Mouse (Mus musculus): ENCODE measurements around the gene Glcci1. TPM values are rescaled to one million over a fixed set of nuclear protein-coding genes. Genes with fewer than 3 reads are reported as not detected.
"Not testable (repeated sequence)": the region's sequence is repeated elsewhere in the genome, so short reads cannot be mapped to it uniquely, and the experiment has no call there.

Gene Glcci1
- polyA plus RNA-seq, 1 experiment from 2014 or later = 19.4 TPM

DNA sequence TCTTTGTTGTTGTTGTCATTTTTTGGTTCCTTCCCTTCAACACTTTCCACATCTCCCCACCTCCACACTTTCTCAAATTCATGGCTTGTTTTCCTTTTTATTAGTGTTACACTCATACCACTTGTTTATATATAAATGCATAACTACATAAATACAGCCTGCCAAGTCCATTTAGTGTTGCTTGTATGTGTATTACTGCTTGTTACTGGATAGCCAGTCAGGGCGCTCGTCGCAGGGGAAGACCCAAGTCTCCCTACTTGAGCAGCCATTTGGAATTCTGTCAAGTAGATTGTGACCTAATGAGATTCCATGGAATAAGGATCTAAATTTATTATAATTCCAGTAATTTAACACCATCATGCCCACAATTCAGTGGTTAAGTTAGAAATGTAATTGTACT, 10.3 kb downstream of the Glcci1 start:
- H3K4me1 ChIP-seq (ENCODE audit: insufficient read depth) = no peaks in the 10 kb centered on the region
- no peaks in the 10 kb centered on the region for H3K27me3 ChIP-seq (ENCODE audit: insufficient read depth, low read length)
- H3K9me3 ChIP-seq (ENCODE audit: low read depth, low read length) = no peaks in the 10 kb centered on the region
- no peak overlapping the region for H3K9ac ChIP-seq
- H3K27ac ChIP-seq (ENCODE audit: low read depth) = no peak overlapping the region
- DNase-seq (peak; percentile 73), ATAC-seq (ENCODE audit: insufficient read depth) (peak; percentile 74)
- no peak overlapping the region for H3K4me3 ChIP-seq (ENCODE audit: low read depth, low read length)
- 51% methylated on average over 3 of the region's 3 CpGs for WGBS
- H3K36me3 ChIP-seq (ENCODE audit: insufficient read depth) = no peaks in the 10 kb centered on the region
- no peak for TF ChIP-seq CTCF (IDR thresholded peaks at IDR 0.05; ENCODE audit: low read depth)
- H3K4me2 ChIP-seq = no peak overlapping the region

DNA sequence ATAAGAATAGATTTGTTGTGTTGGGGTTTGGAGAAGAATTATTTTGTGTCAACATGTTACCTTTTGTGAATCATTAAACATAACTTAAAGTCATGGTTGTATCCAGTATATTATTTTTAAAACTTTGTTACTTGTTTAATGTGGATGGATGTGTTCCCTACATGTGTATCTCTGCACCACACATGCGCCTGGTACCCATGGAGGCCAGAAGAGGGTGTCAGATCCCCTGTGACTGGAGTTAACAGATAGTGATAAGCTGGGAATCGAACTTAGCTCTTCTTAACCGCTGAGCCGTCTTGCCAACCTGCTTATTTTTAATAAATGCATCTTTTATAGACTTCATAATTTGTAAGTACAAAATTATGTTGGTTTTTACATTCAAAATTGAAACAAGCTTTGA, 11.8 kb downstream of the Glcci1 start:
- Histone ChIP-seq H3K4me3 (ENCODE audit: low read depth, low read length) (no peak overlapping the region), H3K27ac (ENCODE audit: low read depth) (no peak overlapping the region), H3K9me3 (ENCODE audit: low read depth, low read length) (no peaks in the 10 kb centered on the region), H3K27me3 (ENCODE audit: insufficient read depth, low read length) (no peaks in the 10 kb centered on the region), H3K9ac (no peak overlapping the region), H3K4me2 (no peak overlapping the region), H3K4me1 (ENCODE audit: insufficient read depth) (no peaks in the 10 kb centered on the region), H3K36me3 (ENCODE audit: insufficient read depth) (no peaks in the 10 kb centered on the region)
- WGBS = 94% methylated on average over 4 of the region's 4 CpGs
- ATAC-seq (ENCODE audit: insufficient read depth) (no peak), DNase-seq (no peak)
- TF ChIP-seq CTCF (IDR thresholded peaks at IDR 0.05; ENCODE audit: low read depth) = no peak

DNA sequence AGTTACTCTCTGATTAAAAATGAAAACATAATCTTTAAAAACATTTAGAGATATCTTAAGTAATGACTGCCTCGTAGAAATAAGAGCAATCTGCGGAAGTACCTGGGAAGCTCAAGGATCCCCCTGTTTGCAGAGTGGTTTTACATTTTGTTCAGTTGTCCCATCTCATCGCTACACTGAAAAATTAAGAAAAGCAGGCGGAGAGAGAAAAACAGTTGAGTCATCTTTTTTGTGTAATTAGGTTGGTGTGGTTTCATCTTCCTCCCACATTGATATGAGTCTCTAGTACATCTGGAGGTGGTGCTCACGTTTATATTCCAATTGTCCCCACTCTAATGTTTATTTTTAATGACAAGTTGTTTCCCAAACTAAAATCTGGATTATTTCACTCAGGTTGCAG, 15.3 kb downstream of the Glcci1 start:
- Histone ChIP-seq H3K9me3 (ENCODE audit: low read depth, low read length) (no peaks in the 10 kb centered on the region), H3K9ac (no peak overlapping the region), H3K36me3 (ENCODE audit: insufficient read depth) (no peaks in the 10 kb centered on the region), H3K4me3 (ENCODE audit: low read depth, low read length) (no peak overlapping the region), H3K4me2 (no peak overlapping the region), H3K27ac (ENCODE audit: low read depth) (no peak overlapping the region), H3K27me3 (ENCODE audit: insufficient read depth, low read length) (no peaks in the 10 kb centered on the region), H3K4me1 (ENCODE audit: insufficient read depth) (no peaks in the 10 kb centered on the region)
- no peak for TF ChIP-seq CTCF (IDR thresholded peaks at IDR 0.05; ENCODE audit: low read depth)
- no peak for DNase-seq
- no peak for ATAC-seq (ENCODE audit: insufficient read depth)
- WGBS = 77% methylated on average over 5 of the region's 5 CpGs

DNA sequence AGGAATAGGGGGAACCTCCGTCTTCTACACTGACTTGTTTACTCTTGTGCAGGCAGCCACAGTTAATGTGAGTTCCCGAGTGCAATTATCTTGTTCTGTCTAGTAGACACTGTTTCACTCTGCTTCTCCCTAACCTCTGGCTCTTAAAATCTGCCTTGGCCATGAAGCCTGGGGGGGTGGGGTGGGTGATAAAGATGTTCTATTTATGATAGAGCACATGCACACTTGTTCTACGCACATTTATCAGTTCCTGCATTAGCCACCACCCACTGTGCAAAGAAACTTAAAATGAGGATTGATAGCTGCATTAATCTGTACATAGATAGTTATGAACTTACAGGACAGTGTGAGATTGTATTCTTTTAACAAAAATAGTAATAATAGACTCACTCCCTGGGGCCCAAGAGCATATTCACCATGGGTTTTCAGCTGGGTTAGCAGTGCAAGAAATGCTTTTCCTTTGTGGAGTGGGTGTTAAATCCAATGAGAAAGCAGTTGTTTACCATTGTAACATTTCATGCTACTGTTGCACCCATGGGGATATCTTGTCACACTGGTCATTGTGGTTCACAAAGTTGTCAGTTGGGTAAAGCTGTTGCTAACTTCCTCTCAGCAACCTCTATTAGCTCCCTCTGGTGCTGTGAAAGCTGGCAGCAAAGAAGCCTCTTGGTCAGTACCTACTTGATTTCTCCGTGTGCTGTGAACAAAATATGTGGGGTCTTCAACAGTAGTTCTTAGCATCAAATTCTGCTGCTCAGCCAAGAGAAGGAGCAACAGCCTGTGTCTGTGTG, 21.9 kb downstream of the Glcci1 start:
- H3K9me3 ChIP-seq (ENCODE audit: low read depth, low read length) = no peaks in the 10 kb centered on the region
- no peak overlapping the region for H3K27ac ChIP-seq (ENCODE audit: low read depth)
- no peak for DNase-seq
- H3K36me3 ChIP-seq (ENCODE audit: insufficient read depth) = no peaks in the 10 kb centered on the region
- no peaks in the 10 kb centered on the region for H3K4me1 ChIP-seq (ENCODE audit: insufficient read depth)
- H3K9ac ChIP-seq = no peak overlapping the region
- no peaks in the 10 kb centered on the region for H3K27me3 ChIP-seq (ENCODE audit: insufficient read depth, low read length)
- no peak for TF ChIP-seq CTCF (IDR thresholded peaks at IDR 0.05; ENCODE audit: low read depth)
- no peak for ATAC-seq (ENCODE audit: insufficient read depth)
- WGBS = 62% methylated on average over 4 of the region's 4 CpGs
- H3K4me2 ChIP-seq = no peak overlapping the region
- H3K4me3 ChIP-seq (ENCODE audit: low read depth, low read length) = no peak overlapping the region

DNA sequence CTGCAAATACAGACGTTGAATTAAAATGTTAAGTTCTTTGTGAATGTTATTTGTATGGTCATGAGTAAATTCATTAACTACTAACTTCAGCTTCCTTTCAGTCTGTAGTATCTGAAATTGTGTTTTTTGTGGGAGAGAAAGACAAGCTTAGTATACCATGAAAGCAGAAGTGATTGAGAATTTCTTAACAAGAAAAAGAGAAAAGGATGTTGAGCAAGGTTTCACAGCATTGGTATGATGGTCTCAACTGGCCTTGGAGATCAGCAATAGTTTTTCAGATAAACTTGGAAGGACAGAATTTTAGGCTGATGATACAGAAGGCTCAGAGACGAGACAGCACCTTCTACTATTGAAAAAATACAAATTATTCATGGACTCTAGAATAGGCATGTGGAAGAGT, 27.5 kb downstream of the Glcci1 start:
- TF ChIP-seq CTCF (IDR thresholded peaks at IDR 0.05; ENCODE audit: low read depth) = no peak
- 75% methylated on average over 2 of the region's 2 CpGs for WGBS

DNA sequence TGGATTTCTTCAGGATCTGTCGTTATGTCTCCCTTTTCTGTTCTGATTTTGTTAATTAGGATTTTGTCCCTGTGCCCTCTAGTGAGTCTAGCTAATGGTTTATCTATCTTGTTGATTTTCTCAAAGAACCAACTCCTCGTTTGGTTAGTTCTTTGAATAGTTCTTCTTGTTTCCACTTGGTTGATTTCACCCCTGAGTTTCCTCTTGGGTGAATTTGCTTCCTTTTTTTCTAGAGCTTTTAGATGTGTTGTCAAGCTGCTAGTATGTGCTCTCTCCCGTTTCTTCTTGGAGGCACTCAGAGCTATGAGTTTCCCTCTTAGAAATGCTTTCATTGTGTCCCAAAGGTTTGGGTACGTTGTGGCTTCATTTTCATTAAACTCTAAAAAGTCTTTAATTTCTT, 32.1 kb downstream of the Glcci1 start:
- not testable (repeated sequence) for H3K27ac ChIP-seq (ENCODE audit: low read depth); H3K4me3 ChIP-seq (ENCODE audit: low read depth, low read length); H3K9me3 ChIP-seq (ENCODE audit: low read depth, low read length); H3K4me1 ChIP-seq (ENCODE audit: insufficient read depth); H3K4me2 ChIP-seq; H3K27me3 ChIP-seq (ENCODE audit: insufficient read depth, low read length); ATAC-seq (ENCODE audit: insufficient read depth); DNase-seq; H3K36me3 ChIP-seq (ENCODE audit: insufficient read depth); H3K9ac ChIP-seq
- WGBS = 94% methylated on average over 2 of the region's 4 CpGs

More for the DNA sequence above, 27.5 kb downstream of the Glcci1 start:
- H3K36me3 ChIP-seq (ENCODE audit: insufficient read depth) = no peaks in the 10 kb centered on the region
- no peaks in the 10 kb centered on the region for H3K4me1 ChIP-seq (ENCODE audit: insufficient read depth)
- H3K27ac ChIP-seq (ENCODE audit: low read depth) = no peak overlapping the region
- DNase-seq (no peak), ATAC-seq (ENCODE audit: insufficient read depth) (no peak)
- H3K9ac ChIP-seq = no peak overlapping the region
- no peaks in the 10 kb centered on the region for H3K9me3 ChIP-seq (ENCODE audit: low read depth, low read length)
- H3K4me2 ChIP-seq = no peak overlapping the region
- no peak overlapping the region for H3K4me3 ChIP-seq (ENCODE audit: low read depth, low read length)
- H3K27me3 ChIP-seq (ENCODE audit: insufficient read depth, low read length) = no peaks in the 10 kb centered on the region

DNA sequence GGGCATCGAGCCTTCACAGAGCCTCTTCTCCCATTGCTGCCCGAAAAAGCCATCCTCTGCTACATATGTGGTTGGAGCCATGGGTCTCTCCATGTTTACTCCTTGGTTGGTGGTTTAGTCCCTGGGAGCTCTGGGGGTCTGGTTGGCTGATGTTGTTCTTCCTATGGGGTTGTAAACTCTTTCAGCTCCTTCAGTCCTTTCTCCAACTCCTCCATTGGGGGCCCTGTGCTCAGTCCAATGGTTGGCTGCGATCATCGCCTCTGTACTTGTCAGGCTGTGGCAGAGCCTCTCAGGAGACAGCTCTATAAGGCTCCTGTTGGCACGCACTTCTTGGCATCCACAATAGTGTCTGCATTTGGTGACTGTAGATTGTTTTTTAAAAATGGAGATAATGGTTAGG, 35.4 kb downstream of the Glcci1 start:
- no peak for ATAC-seq (ENCODE audit: insufficient read depth)
- no peak overlapping the region for H3K9ac ChIP-seq
- no peak for DNase-seq
- no peak overlapping the region for H3K27ac ChIP-seq (ENCODE audit: low read depth)
- no peak for TF ChIP-seq CTCF (IDR thresholded peaks at IDR 0.05; ENCODE audit: low read depth)
- no peak overlapping the region for H3K4me2 ChIP-seq
- no peaks in the 10 kb centered on the region for H3K4me1 ChIP-seq (ENCODE audit: insufficient read depth)
- no peak overlapping the region for H3K4me3 ChIP-seq (ENCODE audit: low read depth, low read length)
- no peaks in the 10 kb centered on the region for H3K9me3 ChIP-seq (ENCODE audit: low read depth, low read length)
- H3K36me3 ChIP-seq (ENCODE audit: insufficient read depth) = 0 out of 2 replicates have a peak, but pooled peaks cover 3% of the 10 kb centered on the region
- WGBS = 92% methylated on average over 5 of the region's 5 CpGs
- no peaks in the 10 kb centered on the region for H3K27me3 ChIP-seq (ENCODE audit: insufficient read depth, low read length)
